Mouse (Mus musculus): Measurements from ENCODE around the gene Il17rd.

Il17rd gene

DNA sequence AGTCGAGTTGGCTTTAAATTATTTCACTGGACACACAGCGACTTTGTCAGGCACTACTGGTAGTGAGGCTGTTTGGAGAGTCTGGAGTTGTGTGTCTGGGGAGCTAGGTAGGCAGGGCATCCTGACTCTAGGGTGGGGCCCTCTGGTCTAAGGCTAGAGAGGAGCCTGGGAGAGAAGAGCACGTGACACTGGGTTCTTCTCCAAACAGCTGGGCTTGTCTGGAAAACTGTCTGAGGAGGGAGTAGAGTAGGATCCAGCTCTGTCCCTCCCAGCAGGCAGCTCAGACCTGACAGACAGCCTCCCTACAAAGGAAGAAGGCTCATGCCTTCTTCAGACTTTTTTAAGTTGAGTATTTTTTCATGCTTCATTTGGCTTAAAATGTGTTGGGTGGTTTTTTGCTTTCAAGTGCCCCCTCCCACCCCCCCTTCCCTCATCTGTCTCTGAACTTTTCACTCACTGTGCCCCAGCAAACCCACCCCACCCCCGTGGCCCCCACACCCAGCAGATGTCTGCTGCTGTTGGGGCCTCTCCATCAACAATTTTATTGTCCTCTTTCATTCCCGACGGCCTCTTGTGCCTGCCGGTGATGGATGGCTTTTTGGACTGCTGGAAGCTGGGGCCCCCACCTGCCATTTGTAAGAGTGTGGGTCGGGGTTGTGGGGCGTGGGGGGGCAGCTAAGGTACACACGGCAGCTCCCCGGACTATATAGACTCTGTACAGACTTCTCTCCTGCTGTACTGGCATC, 5.7 kb downstream of the Il17rd start:
- in situ Hi-C loops (cut with MseI, MboI): no loop called here

DNA sequence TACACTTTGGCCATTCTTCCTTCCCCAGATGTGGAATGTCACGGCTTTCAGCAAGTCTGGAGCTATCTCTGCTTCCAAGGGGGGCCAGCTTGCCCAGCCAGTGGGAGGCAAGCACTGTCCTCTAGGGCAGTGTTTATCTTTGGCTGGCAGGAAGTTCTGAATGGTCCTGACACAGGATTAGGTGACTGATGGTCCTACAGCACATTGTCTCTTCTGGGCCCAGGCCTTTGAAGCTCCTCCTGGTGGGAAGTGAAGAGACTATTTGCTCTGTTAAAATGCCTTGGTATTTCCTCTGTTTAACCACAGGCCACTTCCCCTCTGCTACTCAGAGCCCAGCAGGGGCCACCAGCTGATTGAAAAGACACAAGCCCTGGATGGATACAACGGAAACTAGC, 6.2 kb downstream of the Il17rd start:
- in situ Hi-C loops (cut with MseI, MboI): no loop called here

DNA sequence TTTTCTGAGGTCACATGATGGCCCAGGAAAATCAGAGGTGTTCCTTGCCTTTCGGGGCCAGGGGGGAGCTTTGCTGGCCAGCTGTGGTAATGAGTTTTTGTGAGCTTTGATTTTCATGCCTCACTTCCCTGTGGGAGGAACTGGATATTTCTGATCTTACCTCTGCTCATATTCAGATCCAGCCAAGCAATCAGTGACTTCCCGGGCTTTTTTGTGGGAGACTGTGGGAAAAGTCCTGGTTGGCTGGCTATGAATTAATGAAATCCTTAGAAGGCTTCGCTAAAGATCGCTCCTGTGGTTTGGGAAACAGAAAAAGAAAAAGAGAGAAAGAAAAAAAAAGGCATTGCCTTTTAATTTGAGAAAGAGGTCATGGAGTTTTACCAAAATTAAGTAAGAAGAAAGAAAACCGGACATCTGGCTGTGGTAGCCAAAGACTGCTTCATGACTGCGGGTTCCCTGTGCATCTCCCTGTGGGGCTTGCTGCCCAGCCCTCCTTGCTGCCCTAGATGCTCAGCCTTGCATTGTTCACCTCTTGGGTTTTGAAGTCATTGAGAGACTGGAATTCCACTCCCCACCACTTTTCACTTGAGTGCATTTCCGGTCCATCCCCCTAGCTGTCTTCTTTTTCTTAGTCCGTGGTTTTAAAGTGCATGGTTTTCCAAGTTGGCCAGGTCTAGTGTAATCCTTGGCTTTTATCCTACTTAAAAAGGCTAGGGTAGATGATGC, 9.7 kb downstream of the Il17rd start:
- in situ Hi-C loops (cut with MseI, MboI): no loop called here

DNA sequence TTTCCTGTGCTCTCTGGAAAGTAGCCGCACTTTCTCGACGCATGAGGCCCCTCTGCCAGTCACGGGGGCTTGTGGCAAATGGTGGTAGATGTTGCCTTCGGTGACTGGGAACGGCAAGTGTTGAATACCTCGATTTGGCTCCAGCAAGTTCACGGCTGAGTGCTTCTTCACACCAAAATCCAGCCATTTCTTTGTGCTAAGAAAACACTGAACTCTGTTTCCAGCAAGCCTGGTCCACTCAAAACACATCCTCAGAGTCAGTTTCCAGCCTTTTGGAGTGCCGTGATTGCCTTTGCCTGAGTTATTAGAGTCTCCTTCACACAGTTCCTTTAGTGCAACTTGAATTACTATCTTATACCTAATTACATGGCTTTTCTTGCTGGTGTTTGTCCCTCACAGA, 11.3 kb downstream of the Il17rd start:
- in situ Hi-C loops (cut with MseI, MboI): no loop called here

DNA sequence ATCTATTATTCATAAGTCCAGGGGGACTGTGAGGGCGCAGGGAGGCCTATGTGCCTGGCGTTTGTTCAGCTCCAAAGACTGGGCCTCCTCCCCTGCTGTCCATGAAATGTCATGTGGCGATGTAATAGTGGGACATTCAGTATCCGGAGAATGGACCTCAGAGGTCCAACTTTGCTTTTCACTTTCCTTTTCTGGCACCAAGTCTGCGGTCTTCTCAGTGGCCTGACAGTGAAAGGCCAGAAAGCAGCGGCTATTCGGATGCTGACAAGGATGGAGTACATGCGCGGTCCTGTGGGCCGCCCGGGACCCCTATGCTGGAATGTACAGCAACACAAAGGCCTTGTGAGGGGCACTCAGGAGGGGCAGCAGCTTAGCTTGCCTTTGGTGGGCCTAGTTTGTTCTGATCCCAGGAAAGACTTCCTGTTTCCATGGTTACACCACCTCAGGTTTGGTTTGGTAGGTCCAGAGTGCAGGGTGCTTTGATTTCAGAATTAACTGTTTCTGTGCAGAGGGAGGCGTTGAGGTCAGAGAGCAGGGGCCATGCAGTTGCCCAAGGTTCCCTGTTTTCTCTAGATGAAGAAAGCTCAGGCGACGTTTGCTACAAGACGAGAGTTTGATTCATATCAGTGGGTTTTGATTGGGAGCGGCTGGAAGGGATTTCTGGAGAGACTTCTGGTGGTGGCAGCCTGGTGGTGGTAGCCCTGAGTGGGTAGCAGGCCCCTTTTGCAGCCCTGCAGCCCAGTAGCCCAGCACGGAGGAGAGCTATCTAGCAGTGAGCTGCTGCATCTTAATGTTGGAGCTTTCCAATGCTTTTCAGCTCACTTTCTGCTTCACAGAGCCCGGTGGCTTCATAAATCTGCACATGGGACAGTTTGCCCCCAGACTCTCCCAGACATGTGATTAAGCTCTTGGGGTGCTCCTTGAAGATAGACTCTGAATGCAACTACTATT, 12.1 kb downstream of the Il17rd start:
- in situ Hi-C loops (cut with MseI, MboI): no loop called here

DNA sequence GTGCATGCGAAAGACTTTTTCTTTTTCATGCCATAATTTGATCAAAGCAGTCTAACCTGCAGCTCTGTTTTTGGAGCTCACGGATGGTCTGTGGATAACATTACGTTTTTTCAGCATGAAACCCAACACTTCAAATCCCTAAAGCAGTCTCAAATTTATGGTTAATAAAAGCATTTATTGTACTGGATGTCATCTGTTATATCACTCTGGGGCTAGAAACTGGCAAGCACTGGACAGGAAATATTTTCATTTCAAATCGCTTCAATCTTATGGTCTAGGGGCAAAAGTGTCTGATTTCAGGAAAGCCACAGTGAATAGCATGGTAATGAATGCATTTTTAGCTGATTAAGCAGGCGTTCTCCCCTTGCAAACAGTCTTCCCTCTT, 12.8 kb downstream of the Il17rd start:
- in situ Hi-C loops (cut with MseI, MboI): no loop called here

DNA sequence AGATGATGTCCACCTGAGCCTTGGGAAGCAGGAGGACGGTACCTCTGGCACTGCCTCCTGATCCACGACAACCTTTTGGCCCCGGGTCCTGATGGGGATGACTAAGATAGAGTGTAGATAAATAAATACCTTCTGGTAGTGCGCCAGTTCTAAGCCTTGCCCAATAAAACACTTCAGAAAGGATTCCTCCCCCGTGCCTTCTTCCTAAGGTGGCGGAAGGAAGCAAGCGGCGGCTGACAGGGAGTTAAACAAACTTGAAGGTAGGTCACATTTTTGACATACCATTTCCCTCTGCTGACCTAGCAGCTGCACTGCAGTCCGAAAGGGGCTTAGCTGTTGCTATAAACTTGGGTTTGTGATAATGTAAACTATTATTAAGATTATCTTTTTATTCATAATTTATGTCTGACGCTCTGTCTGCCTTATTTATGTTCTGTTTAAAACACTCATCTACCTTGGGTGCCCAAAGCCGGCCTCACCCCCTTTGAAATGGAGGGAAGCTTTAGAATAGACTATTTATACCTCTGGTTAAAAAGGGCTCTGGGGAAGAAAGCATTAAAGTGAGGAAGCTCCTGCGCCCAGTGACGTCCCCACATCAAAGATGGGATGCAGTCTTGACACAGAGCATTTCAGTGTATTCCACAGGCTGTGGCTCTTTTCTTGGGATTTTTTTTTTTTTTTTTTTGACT, 19.9 kb downstream of the Il17rd start:
- in situ Hi-C loops (cut with MseI, MboI): no loop called here

DNA sequence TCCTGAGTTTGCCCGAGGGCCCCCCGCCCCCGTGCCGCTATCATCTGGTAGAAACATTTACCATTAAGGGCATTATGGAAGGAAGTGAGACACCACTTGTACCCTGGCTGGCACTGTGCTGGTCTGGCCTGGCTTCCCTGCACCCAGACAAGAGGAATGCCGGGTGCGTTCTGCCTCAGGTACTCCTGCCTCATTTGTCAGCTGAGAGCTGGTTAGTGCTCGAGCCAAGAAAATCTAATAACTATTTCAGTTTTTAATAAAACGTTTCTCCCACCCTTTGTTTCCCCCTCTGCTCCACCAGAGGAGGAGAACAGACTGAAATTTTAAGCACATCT, 20.4 kb downstream of the Il17rd start:
- in situ Hi-C loops (cut with MseI, MboI): no loop called here

DNA sequence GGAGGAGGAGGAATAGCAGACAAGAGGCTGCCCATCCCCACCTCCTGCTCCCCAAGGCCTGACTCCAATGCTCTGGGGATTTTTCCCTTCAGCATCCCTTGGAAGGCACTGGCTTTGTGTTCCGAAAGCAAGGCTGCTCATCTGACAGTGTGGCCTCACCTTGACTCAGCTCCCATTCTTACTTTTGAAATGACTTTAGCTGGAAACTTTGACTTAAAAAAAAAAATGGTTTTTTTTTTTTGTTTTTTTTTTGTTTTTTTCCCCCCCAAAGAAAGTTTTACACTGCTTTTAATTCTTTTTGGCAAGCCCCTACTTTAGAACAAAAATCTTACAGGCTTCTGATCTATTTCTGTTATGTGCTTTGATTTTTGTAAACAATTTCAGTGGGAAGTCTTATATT, 24.6 kb downstream of the Il17rd start:
- in situ Hi-C loops (cut with MseI, MboI): no loop called here

DNA sequence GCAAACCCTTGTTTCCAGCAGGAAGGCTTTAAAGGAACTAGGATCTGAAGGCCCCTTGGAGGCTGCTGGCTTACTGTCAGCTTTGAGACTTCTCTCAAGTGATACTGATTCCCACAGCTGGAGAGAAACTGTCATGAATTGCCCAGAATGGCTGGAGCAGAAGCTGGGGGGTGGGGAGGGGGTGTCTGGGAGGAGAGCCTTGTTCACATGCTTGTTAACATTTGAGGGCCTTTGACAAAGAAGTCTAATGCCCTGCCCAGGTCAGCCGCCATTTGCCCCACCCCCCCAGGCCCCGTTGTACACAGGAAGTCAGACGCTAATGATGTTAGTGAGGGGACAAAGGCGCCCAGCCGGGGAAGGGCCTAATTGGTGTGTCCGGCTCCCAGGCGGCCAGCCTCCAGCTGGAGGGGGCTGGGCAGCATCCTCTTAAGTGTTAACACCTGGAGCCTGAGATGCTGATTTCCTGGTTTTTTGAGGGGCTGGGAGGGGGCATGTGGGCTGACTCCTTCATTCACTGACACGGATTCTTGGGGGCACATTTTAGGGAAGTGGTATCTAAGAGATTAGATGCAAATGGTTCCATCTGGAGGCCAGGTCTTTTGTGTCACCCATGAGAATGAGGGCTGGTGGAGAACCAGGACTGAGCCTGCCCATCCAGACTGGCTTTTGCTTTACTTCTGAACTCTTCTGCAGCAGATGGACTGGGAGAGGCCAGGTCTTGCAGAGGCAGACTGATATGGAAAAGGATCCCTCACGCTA, 27.6 kb downstream of the Il17rd start:
- in situ Hi-C loops (cut with MseI, MboI): no loop called here

DNA sequence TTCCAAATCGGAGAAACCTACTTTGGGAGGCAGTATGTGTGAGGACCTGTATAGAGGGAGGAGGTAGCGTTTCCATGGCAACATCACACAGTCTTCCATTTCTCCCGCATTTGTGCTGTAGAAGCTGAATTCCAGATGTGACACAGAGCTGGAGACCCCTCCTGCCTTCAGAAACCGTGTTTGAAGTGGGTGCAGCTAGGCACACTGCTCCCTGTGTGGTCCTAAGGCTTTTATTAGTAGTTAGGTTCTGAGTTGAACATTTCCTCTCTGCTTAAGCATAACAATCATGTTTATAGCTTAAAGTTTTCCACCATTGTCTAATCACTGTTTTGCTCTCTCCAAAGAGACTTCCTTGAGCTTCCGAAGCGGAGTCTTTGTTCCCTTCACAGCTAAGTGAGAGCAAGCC, 29.1 kb downstream of the Il17rd start:
- in situ Hi-C loops (cut with MseI, MboI): no loop called here

DNA sequence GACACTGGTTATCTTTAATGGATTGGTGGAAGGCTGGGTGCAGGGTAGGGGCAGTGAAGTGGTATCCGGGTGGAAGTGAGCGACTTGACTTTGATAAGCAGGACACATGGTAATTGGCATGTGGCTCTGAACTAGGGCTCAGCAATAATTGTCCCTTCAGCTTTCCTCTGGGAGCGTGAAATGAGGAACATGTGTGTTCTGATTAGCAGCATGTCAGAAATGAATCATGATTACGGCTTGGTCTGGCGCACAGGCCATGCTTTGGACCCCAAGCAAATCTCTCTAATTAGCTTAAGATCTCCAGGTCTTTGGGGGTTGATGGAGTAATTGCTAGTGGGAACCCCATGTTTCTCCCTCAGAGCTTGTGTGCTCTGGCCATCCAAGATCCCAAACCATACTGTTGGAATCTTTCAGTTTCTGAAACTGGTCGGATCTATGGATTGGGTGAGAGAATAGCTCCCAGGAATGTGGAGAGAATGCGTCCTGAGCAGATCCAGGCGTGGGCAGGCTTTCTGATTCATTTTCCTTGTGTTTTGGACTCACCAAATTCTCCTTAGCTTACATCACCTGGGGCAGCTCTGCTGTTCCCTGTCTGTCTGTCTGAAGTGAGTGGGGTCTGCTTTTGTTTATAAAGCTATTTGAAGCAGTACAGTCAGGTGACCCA, 30.8 kb downstream of the Il17rd start:
- in situ Hi-C loops (cut with MseI, MboI): no loop called here

DNA sequence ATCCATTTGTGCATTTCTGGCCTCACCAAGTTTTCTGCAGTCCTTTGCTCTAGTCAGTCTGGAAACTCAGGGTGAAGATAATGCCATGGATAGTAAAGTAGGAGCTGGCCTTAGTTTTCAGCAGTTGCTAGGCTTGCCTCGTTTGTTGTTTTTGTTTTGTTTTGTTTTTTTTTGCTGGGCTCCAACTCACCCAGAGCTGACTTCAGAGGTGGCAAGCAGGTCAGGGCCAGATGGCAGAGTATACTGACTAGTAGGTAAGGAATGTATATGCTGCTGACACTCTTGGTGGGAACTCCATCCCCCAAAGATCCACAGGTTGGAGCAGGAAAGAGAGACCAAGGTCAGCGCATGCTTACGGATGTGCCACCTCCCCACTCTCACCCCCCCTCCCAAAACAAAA, 31.4 kb downstream of the Il17rd start:
- in situ Hi-C loops (cut with MseI, MboI): no loop called here

DNA sequence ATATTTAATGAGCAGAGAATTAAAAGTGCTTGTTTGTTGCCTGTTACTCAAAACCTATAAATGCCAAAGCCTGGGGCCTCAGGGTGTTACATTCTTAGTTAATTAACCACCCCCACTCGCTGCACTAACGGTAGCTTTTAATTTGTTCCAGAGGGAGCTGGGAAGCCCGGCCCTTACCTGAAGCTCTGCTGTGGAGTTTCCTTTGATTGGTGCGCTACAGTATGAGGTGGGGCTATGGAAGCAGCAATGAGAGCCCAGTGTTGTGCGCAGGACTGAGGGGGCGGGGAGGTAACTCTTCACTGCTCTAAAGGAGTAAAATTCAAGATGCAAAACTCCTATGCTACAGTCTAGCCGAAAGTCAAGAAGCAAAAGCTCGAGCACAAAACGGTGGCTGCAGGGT, 32.0 kb downstream of the Il17rd start:
- in situ Hi-C loops (cut with MseI, MboI): no loop called here

DNA sequence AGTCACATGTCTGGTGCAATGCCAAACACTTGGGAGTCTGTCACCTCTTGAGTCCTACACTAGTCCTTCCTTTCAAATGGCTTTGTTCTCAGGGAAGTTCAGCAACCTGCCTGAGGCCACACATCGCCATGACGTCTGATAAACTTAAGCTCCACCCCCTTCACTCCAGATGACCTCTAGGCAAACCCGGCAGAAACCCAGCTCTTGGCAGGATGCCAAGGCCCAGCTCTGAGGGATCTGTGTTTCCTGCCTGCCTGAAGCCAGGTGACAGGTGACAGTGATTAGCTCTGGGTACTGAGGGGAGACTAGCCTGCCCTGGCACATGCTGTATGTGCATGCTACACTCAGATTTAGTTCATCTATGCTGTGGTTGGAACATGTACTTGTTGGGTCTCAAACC, 33.2 kb downstream of the Il17rd start:
- in situ Hi-C loops (cut with MseI, MboI): no loop called here

DNA sequence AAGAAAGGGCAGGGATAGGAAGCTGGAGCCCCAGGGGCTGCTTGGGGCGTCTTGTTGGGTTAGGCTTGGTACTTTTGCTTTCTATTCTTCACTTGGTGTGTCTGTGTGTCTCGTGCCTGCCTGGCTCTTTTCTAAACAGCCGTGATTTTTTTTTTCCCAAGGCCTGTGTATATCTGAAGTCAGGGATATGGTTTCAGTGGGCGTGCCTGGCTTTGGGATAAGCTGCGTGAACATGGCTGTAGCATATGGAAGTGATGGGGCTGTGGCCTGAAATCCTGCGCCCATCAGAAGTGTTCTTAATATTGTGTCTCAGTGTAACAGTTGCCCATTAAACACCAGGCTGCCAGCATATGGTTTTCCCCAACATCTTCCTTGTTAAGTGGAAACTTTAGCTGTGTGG, 36.3 kb downstream of the Il17rd start:
- in situ Hi-C loops (cut with MseI, MboI): no loop called here

DNA sequence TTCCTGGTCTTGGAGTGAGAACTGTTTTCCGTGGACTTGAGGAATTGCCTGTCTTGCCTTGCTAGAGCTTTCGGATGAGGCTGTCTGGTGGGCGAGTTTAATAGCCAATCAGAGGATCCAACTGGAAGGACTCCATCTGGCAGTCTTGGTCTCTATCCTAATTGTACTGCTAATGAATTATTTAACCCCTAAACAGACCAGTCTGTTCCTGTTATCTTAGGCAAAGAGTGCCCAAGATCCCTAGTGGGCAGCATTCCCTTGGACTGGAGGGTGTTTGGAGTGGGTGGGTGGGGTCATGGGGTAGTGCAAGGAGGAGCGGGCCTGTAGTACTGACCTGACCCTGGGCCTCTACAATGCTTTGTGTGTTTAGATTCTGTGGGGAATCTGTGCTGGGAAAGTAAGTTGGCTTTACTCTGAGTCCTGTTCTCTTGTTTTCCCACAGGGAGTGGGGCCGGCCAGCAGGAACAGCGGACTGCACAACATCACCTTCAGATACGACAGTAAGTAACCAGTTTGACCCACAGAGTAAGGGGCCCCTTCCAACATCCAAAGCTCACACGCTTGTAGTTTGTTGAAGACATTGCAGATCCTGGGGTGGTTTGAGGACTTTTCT, 37.3 kb downstream of the Il17rd start:
- in situ Hi-C loops (cut with MseI, MboI): no loop called here

DNA sequence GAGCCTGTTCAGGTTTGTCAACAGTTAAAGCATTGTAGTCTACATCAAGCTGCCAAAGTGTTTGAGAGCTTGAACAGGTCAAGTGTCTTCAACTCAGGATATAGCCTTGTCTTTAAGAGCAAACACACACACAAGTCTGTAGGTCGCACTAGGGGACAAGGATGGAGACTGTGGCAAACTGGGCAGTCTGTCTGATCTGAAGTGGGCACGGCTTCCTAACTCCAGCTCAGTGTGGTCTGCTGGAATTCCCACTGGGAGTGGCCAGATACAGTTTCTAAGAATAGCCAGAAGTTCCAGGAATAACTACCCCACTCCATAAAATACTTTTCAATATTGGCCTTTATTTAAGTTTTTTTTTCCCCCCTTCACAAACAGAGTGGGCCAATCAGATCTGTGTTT, 37.8 kb downstream of the Il17rd start:
- in situ Hi-C loops (cut with MseI, MboI): no loop called here

DNA sequence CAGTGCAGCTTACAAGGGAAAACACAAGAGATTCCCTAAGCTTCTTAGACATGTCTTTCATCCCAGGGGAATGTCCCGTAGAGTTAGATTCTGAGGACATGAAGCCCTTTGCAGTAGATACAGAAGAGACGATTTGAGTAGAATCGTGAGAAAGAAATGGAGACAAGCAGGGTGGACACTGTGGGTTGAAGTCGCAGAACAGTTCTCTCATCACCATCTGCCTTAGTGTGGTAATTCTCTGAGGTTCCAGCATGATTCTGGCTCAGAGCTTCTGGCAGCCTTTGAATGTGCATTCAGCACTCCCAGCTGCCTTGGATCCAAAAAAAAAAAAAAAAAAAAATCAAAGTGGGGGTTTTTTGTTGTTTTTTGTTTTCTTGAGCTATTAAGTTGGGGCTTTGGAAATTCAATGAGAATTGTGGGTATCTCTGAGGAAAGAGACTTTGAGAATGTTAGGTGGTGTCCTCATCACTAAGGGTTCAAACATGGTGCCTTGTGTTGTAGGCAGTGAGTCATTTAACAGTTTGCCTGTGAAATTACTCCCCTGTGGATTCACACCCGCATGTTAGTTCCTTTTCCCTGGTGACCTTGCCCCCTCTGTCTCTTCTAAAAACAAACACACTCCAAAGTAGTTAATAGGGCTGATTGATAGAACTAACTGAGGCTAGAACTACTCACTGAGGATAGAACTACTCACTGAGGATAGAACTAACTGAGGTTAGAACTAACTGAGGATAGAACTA, 43.0 kb downstream of the Il17rd start:
- in situ Hi-C loops (cut with MseI, MboI): no loop called here

DNA sequence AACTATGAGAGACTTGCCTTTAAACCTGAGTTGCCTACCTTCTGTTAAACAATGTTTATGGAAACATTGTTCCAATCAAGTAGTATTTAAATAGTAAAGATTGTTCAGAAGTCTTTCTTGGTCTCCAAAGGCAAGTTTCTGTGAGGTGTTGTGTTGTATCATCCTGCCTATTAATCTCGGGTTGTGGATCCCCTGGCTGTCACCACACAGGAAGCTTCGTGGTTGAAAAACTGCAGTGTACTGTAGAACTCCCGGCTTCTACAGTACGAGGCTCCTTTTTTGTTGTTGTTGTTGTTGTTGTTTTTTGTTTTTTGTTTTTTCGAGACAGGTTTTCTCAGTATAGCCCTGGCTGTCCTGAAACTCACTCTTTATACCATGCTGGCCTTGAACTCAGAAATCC, 46.7 kb downstream of the Il17rd start:
- in situ Hi-C loops (cut with MseI, MboI): no loop called here
